Mouse (Mus musculus) erythroblast, embryonic 14.5 days (primary cell): ENCODE results near the gene Grid1. TPM values are rescaled to one million over a fixed set of nuclear protein-coding genes. Genes with fewer than 3 reads are reported as not detected.

Experiments used
- H3K27me3 ChIP-seq: 2 replicates; pipeline ENCODE4 v1.6.1; 2012; ENCODE audit warnings: inconsistent platforms; ENCODE audit not compliant: control insufficient read depth
- H3K36me3 ChIP-seq: 2 replicates; pipeline ENCODE4 v1.6.1; 2012; ENCODE audit warnings: mild to moderate bottlenecking, inconsistent platforms; ENCODE audit not compliant: control insufficient read depth
- H3K4me1 ChIP-seq: 2 replicates; pipeline ENCODE4 v1.6.1; 2012; ENCODE audit warnings: inconsistent platforms; ENCODE audit not compliant: control insufficient read depth
- H3K4me3 ChIP-seq: replicated peaks from 2 replicates; pipeline ENCODE3; 2012; ENCODE audit warnings: moderate library complexity, mild to moderate bottlenecking, inconsistent platforms
- H3K9me3 ChIP-seq: 2 replicates; pipeline ENCODE4 v1.6.1; 2012; ENCODE audit warnings: low read length, inconsistent platforms, mixed read lengths; ENCODE audit not compliant: control insufficient read depth
- GATA1 ChIP-seq: IDR thresholded peaks from 2 replicates; pipeline ENCODE4 v1.6.1; 2012; ENCODE audit warnings: low read length, inconsistent platforms, mixed read lengths
- TAL1 ChIP-seq: IDR thresholded peaks from 3 replicates; pipeline ENCODE4 v1.6.1; 2012; ENCODE audit warnings: low read length, inconsistent platforms, mixed read lengths
- polyA plus RNA-seq: library from polyadenylated mRNA; stranded (reverse); fragments of >175 nt; gene quantifications from 2 replicates; pipeline ENCODE4 v1.2.3, GENCODE M21; 2012

Grid1 gene
- polyA plus RNA-seq, 1 experiment, result not detected

DNA sequence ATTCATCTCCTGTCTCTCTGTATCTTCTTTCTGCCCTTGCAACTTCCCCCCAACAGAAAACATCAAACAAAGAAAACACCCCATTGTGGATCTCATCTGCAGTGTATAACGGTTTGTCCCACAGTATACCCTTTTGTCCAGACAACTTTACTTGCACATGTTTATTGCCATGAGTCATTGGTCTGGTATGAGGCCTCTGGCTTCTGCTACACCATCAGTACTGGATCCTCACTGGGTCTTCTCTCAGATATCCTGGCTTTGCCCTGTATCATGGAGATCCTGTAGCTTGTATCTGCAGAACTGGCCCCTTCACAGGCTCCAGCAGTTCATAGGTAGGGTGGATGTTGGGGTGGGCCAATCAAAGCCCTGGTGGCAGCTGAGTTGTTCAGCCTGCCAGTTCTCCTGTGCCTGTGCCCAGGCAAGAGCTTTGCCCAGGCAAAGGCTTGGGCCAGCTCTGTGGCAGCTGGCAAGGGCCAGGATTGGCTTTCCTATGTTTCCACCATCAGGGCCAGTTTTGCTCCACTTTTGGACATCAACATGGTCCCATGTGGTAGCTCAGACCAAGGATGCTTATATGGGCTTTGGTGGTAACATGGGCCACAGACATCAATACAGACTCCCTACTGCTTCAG lies 26.4 kb upstream of the Grid1 start:
- Histone ChIP-seq H3K36me3 (no peaks in the 10 kb centered on the region), H3K4me3 (no peak overlapping the region), H3K27me3 (no peaks in the 10 kb centered on the region), H3K4me1 (no peaks in the 10 kb centered on the region), H3K9me3 (no peaks in the 10 kb centered on the region)
- TF ChIP-seq TAL1 (no peak), GATA1 (no peak)

DNA sequence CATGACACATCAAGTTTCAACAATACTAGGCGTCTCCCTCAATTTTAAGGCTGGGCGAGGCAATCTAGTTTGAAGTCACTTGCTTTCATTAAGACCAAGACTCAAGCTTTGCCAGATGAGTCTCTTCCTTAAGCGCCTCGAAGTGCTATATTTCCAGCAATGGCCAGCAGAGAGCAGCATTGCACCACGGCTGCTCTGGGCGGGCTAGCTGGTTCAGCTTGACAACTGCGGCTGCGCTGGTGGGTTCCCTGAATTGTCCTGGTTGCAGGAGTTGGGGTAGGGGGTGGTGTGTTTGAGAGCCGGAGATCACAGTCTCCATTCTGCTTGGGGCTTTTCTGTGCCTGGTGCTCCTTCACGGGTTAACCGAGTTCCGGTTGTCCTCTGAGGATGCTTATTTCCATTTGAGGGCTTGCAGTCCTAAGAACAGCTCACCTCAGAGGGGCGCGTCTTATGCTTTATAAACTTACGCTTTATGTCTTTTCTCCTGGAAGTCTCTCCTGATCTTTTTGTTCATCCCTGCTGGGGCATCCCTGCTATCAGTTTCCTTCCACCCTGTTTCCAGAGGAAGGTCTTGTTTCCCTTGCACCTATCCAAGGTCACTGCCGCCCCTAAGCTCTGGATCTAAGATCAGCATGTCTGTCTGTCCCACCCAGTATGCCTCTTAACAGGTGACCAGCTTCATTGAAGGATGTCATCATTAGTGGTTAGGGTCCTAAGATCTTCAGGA lies 9.0 kb upstream of the Grid1 start:
- no peaks in the 10 kb centered on the region for H3K4me1 ChIP-seq
- TF ChIP-seq TAL1 (no peak), GATA1 (no peak)
- no peaks in the 10 kb centered on the region for H3K36me3 ChIP-seq
- H3K4me3 ChIP-seq, result no peak overlapping the region
- H3K9me3 ChIP-seq, result no peaks in the 10 kb centered on the region
- peaks cover 2% of the 10 kb centered on the region for H3K27me3 ChIP-seq

DNA sequence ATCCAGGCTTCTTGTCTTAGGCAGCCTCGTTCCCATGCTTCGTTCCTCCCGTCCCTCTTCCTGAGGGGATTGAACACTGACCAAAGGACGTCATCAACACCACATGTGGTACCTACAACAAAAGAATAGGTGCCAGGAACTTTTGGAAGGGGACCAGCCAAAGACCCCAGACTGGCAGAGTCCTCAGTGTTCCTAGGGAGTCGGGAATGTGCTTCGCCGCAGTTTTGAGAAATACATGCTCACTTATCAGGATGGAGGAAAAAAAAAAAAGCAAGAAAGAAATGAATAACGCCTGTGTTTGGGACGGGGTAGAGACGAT lies 8.5 kb upstream of the Grid1 start:
- Histone ChIP-seq H3K27me3 (peaks cover 7% of the 10 kb centered on the region), H3K36me3 (no peaks in the 10 kb centered on the region), H3K4me1 (no peaks in the 10 kb centered on the region), H3K9me3 (no peaks in the 10 kb centered on the region), H3K4me3 (no peak overlapping the region)
- TF ChIP-seq GATA1 (no peak), TAL1 (no peak)

DNA sequence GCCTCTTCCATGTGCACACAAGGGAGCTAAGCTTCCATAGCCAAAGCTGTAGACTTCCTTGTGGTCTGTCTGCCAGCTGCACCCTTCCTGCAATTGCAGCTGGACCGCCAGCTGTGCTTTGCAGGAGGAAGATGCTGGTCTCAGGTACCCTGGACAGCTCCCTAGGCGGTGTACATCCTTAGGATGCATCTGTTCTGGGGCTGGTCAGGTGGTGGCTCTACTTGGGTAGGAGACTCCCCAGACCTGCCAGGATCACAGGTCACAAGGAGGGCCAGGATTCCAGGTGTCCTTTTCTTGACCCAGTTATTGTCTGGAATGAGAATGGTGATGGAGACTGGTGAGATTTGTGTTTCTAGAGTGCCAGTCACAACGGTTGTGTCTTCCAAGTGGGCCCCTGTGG lies 3.6 kb upstream of the Grid1 start:
- no peaks in the 10 kb centered on the region for H3K4me1 ChIP-seq
- H3K36me3 ChIP-seq, result no peaks in the 10 kb centered on the region
- no peak overlapping the region for H3K4me3 ChIP-seq
- peaks cover 2% of the 10 kb centered on the region; the same call in 1 of the 2 replicates for H3K9me3 ChIP-seq
- no peak for TF ChIP-seq GATA1
- TF ChIP-seq TAL1, result no peak
- peaks cover 54% of the 10 kb centered on the region for H3K27me3 ChIP-seq

DNA sequence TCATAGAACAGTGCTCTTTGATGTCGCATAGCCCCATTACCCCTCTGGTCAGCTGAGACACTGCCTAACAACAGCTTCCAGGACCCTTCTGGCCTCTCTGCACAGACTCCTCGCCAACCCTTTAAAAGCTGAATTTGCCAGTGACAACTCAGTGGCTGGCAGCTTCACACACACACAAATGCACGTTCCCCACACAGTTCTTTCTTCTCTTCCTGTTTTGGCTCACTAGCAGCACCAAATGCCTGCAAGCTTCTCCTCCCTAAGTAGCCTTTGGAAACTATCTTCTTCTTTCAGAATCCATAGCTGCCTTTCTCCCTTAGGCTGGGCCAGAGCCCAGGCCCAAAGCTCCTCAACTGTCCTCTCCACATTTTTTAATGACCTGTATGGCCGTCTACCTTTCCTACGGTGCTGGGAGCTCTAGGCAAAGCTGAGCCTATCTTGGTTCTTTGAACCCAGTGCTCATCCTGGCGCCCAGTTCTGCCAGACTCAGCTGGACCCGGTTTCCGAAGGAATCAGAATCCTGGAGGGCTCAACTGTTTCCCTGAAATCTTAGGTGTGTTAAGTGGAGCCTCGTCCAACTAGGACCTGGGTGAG lies 1.4 kb upstream of the Grid1 start:
- H3K4me3 ChIP-seq, result no peak overlapping the region
- H3K4me1 ChIP-seq, result no peaks in the 10 kb centered on the region
- TF ChIP-seq TAL1 (no peak), GATA1 (no peak)
- peaks cover 4% of the 10 kb centered on the region; the same call in 1 of the 2 replicates for H3K9me3 ChIP-seq
- no peaks in the 10 kb centered on the region for H3K36me3 ChIP-seq
- H3K27me3 ChIP-seq, result peaks cover 76% of the 10 kb centered on the region

DNA sequence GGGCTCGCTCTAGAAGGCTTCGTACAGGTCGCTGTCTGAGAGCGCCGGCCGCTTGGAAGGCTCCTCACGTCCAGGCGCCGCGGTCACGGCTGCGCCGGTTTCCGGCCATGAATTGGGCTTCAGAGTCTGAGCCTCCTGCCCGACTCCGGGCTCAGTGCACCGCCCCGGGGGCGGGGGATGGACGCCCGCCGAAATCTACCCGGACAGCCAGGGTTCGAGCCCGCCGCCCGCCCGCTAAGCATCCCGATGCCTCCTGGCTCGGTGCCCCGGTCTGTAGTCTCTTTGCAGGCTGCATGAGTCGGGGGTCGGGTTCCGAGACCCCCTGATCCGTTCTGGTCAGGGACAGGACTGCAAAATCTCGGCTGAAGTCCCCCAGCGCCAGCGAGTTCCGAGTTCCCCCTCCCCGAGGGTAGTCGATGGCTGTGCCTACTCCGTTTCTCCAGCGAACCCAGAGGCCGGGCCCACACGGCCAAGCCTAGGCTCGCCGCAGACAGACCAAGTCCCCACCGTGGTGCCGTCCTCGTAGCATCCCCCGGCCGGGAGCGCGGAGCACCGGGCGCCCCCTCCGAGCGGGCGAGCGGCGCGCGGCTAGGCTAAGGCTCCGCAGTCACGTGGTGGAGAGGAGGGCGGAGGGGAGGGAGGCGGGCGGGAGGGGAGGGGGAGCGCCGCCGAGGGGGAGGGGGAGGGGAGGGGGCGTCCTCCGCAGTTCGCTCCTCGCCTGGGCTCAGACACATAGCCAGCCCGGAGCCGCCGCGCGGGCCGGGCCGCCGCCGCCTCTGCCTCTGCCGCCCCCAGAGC lies 588 bp upstream of the Grid1 start:
- peaks cover 4% of the 10 kb centered on the region; the same call in 1 of the 2 replicates for H3K9me3 ChIP-seq
- H3K27me3 ChIP-seq, result peaks cover 81% of the 10 kb centered on the region
- TF ChIP-seq TAL1, result no peak
- no peak for TF ChIP-seq GATA1
- no peak overlapping the region for H3K4me3 ChIP-seq
- H3K4me1 ChIP-seq, result no peaks in the 10 kb centered on the region
- no peaks in the 10 kb centered on the region for H3K36me3 ChIP-seq

DNA sequence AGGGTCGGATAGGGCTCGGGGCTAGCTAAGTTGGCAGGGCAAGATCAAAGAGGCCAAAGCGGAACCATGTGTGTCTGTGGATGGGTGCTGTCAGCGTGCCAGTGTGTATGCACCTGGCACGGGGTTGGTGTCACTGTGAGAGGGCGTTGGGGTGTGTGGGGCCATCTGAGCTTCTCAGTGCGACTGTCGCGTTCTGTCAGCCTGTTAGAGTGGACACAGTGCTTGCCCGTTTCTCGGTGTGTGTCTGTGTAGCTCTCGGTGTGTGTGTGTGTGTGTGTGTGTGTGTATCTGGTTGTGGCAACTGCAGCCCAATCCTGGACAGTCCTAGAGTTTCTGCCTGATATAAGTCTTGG lies 721 bp downstream of the Grid1 start:
- no peaks in the 10 kb centered on the region for H3K4me1 ChIP-seq
- peaks cover 81% of the 10 kb centered on the region for H3K27me3 ChIP-seq
- H3K4me3 ChIP-seq, result no peak overlapping the region
- TF ChIP-seq GATA1 (no peak), TAL1 (no peak)
- H3K9me3 ChIP-seq, result peaks cover 4% of the 10 kb centered on the region; the same call in 1 of the 2 replicates
- H3K36me3 ChIP-seq, result no peaks in the 10 kb centered on the region

DNA sequence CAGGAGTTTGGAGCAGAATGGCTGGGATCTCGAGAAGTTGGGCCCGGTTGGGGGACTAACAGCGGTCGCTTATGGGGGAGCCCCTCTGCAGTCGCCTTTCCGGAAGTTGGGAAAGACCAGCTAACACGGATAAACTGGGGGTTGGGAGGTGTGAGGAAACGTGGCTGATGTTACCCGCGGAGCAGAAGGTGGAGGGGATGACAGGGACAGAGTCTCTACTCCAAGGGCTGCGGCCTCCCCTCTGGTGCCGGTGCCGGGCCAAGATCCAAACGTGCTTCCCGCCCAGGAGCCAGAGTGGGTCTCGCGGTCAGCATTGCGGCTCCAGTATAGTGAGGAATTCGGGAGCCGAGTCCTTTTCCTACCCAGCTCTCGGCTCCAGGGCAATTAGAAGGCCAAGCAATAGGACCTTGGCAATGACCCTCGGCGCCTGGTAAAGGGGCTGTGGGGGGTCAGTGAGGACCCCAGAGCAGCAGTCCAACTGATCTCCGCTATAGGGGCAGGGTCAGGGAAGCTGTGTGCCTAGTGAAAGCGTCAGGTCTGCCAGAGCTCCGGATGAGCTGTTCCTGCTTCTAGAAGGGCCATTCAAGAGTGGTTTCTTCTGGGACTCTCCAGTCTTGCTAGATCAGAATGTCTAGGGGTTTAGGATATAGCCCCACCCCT lies 1.4 kb downstream of the Grid1 start:
- Histone ChIP-seq H3K27me3 (peaks cover 76% of the 10 kb centered on the region), H3K36me3 (no peaks in the 10 kb centered on the region), H3K4me1 (no peaks in the 10 kb centered on the region), H3K4me3 (no peak overlapping the region), H3K9me3 (peaks cover 4% of the 10 kb centered on the region; the same call in 1 of the 2 replicates)
- TF ChIP-seq GATA1, result no peak
- TF ChIP-seq TAL1, result no peak

DNA sequence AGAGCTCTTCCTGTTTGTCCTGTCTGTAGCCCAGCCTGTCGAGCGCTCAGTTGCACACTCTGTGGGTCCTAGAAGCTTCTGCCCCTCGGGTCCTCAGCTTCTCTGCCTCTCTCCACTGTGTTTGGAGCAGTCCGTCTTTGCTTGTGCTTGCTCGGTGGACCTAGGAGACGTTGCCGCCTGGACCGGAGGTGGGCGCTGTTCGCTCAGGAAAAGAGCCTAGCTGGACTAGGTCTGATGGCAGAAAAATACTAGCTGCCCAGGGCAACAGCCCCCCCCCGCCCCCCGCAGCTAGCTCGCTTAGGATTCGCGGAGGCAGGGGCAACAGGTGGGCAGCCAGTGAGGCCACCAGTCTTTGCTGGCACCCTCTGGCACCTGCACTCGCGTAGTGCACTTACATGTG lies 3.2 kb downstream of the Grid1 start:
- Histone ChIP-seq H3K36me3 (no peaks in the 10 kb centered on the region), H3K4me3 (no peak overlapping the region), H3K27me3 (peaks cover 58% of the 10 kb centered on the region), H3K9me3 (peaks cover 4% of the 10 kb centered on the region; the same call in 1 of the 2 replicates), H3K4me1 (no peaks in the 10 kb centered on the region)
- no peak for TF ChIP-seq GATA1
- no peak for TF ChIP-seq TAL1
